Mouse (Mus musculus) erythroblast, embryonic 14.5 days (primary cell): ENCODE measurements around the gene Gm12248. TPM values are rescaled to one million over a fixed set of nuclear protein-coding genes. Genes with fewer than 3 reads are reported as not detected.
A peak's percentile ranks its signal among the peaks of the same experiment; 100 is the strongest.
"Not testable (repeated sequence)": the region's sequence is repeated elsewhere in the genome, so short reads cannot be mapped to it uniquely, and the experiment has no call there.

ENCODE experiments used
- H3K27me3 ChIP-seq: 2 replicates; pipeline ENCODE4 v1.6.1; 2012; ENCODE audit warnings: inconsistent platforms; ENCODE audit not compliant: control insufficient read depth
- H3K36me3 ChIP-seq: 2 replicates; pipeline ENCODE4 v1.6.1; 2012; ENCODE audit warnings: mild to moderate bottlenecking, inconsistent platforms; ENCODE audit not compliant: control insufficient read depth
- H3K4me1 ChIP-seq: 2 replicates; pipeline ENCODE4 v1.6.1; 2012; ENCODE audit warnings: inconsistent platforms; ENCODE audit not compliant: control insufficient read depth
- H3K4me3 ChIP-seq: replicated peaks from 2 replicates; pipeline ENCODE3; 2012; ENCODE audit warnings: moderate library complexity, mild to moderate bottlenecking, inconsistent platforms
- H3K9me3 ChIP-seq: 2 replicates; pipeline ENCODE4 v1.6.1; 2012; ENCODE audit warnings: low read length, inconsistent platforms, mixed read lengths; ENCODE audit not compliant: control insufficient read depth
- GATA1 ChIP-seq: IDR thresholded peaks from 2 replicates; pipeline ENCODE4 v1.6.1; 2012; ENCODE audit warnings: low read length, inconsistent platforms, mixed read lengths
- TAL1 ChIP-seq: IDR thresholded peaks from 3 replicates; pipeline ENCODE4 v1.6.1; 2012; ENCODE audit warnings: low read length, inconsistent platforms, mixed read lengths
- polyA plus RNA-seq: library from polyadenylated mRNA; stranded (reverse); fragments of >175 nt; gene quantifications from 2 replicates; pipeline ENCODE4 v1.2.3, GENCODE M21; 2012

The Gm12248 gene
- polyA plus RNA-seq, 1 experiment, result not detected

- Histone ChIP-seq H3K9me3 (no peaks in the 10 kb centered on the region), H3K36me3 (no peaks in the 10 kb centered on the region), H3K4me3 (no peak overlapping the region), H3K27me3 (peaks cover 29% of the 10 kb centered on the region), H3K4me1 (peaks cover 17% of the 10 kb centered on the region)
- TF ChIP-seq TAL1 (no peak), GATA1 (no peak)
These were observed 4.1 kb upstream of the Gm12248 start for GRCm38 (mm10) chr11:58096821-58097620.

GRCm38 (mm10) chr11:58096160-58096559 lies 3.2 kb upstream of the Gm12248 start:
- Histone ChIP-seq H3K9me3 (no peaks in the 10 kb centered on the region), H3K36me3 (no peaks in the 10 kb centered on the region), H3K27me3 (peaks cover 29% of the 10 kb centered on the region), H3K4me3 (no peak overlapping the region), H3K4me1 (peaks cover 13% of the 10 kb centered on the region)
- no peak for TF ChIP-seq GATA1
- no peak for TF ChIP-seq TAL1

DNA sequence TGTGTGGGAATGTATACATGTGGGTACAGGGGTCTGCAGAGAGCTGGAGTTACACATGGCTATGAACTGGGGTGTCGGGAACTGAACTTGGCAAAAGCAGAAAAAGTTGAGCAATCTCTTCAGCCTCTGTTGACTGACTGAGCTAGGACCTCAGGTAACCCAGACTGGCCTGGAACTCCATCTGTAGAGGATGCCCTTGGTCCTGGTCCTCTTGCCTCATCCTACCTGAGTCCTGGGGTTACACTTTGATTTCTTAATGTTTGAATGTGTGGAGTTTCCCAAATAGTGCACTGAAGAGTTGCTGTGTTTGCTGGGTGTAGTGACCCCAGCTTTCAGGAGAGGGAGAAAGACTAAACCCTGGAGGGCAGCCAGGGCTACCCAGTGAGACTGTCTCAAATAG lies 2.6 kb upstream of the Gm12248 start:
- no peaks in the 10 kb centered on the region for H3K9me3 ChIP-seq
- TF ChIP-seq TAL1 (no peak), GATA1 (no peak)
- no peak overlapping the region for H3K4me3 ChIP-seq
- H3K36me3 ChIP-seq, result no peaks in the 10 kb centered on the region
- H3K4me1 ChIP-seq, result peaks cover 13% of the 10 kb centered on the region
- H3K27me3 ChIP-seq, result peaks cover 29% of the 10 kb centered on the region

DNA sequence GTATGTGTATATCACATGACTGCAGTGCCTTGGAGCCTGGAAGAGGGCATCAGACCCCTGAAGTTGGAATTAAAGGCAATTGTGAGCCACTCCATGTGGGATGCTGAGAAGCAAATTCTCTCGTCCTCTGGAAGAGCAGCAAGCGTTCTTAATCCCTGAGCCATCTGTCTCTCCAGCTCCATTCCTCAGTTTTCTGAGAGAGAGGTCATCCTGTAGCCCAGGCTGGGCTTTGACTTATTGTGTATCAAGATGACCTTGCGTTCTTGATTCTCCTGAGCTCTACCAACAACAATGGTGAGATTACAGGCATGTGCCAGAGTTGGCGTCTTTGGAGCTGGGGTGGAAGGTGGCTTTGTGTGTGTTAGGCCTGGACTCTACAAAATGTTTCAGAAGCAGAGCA lies 1.8 kb upstream of the Gm12248 start:
- Histone ChIP-seq H3K27me3 (peaks cover 29% of the 10 kb centered on the region), H3K9me3 (no peaks in the 10 kb centered on the region), H3K36me3 (no peaks in the 10 kb centered on the region), H3K4me1 (peaks cover 13% of the 10 kb centered on the region), H3K4me3 (no peak overlapping the region)
- TF ChIP-seq GATA1 (no peak), TAL1 (no peak)

GRCm38 (mm10) chr11:58092541-58092940 lies 393 bp downstream of the Gm12248 start:
- Histone ChIP-seq H3K9me3 (no peaks in the 10 kb centered on the region), H3K4me3 (peak overlapping the region; percentile 40), H3K27me3 (peaks cover 19% of the 10 kb centered on the region), H3K36me3 (no peaks in the 10 kb centered on the region), H3K4me1 (peaks cover 11% of the 10 kb centered on the region)
- TF ChIP-seq GATA1 (no peak), TAL1 (no peak)

DNA sequence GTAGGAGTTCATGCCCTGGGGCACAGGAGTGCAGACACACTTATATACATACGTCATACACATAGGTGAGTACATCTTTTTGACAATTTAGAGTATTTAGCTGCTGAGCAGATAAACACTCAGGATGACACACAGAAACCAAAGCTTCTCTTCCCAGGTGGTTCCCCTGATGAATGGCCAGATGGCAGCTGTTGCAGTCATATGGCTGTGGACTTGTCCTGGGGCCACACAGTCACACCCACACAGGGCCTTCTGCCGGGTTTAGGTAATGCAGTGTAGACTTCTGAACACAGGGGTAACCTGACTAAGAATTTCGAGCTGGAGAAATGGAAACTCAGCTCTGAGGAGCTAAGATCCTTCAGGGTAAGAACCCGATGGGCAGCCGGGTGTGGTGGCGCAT lies 11.2 kb downstream of the Gm12248 start:
- Histone ChIP-seq H3K9me3 (peaks cover 2% of the 10 kb centered on the region; the same call in 1 of the 2 replicates), H3K36me3 (no peaks in the 10 kb centered on the region), H3K4me1 (no peaks in the 10 kb centered on the region), H3K27me3 (0 out of 2 replicates have a peak, but pooled peaks cover 3% of the 10 kb centered on the region), H3K4me3 (no peak overlapping the region)
- TF ChIP-seq TAL1 (no peak), GATA1 (no peak)

GRCm38 (mm10) chr11:58077270-58077669 lies 15.7 kb downstream of the Gm12248 start:
- Histone ChIP-seq H3K36me3 (no peaks in the 10 kb centered on the region), H3K4me1 (no peaks in the 10 kb centered on the region), H3K9me3 (peaks cover 2% of the 10 kb centered on the region; the same call in 1 of the 2 replicates), H3K27me3 (0 out of 2 replicates have a peak, but pooled peaks cover 3% of the 10 kb centered on the region), H3K4me3 (no peak overlapping the region)
- TF ChIP-seq TAL1 (no peak), GATA1 (no peak)

DNA sequence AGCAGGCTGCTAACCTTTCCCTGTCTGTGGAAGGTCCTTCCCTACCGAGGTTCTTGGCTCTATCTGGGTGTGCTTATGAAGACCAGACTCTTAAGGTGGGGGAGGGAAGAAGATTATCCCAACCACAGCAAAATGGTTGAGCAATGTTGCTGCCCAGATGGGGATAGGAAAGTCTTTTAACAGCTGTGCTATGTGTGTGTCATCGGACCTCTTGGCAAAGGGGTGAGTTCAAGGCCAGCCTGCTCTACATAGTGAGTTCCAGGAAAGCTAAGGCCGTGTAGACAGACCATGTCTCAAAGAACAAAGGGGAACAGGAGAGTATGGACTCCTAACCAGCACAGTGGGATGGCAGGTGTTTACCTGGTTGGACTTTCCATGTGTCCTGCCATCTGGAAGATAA lies 20.0 kb downstream of the Gm12248 start:
- no peaks in the 10 kb centered on the region for H3K4me1 ChIP-seq
- H3K27me3 ChIP-seq, result 0 out of 2 replicates have a peak, but pooled peaks cover 2% of the 10 kb centered on the region
- H3K9me3 ChIP-seq, result no peaks in the 10 kb centered on the region; the same call in 1 of the 2 replicates
- no peak overlapping the region for H3K4me3 ChIP-seq
- TF ChIP-seq GATA1 (no peak), TAL1 (no peak)
- no peaks in the 10 kb centered on the region for H3K36me3 ChIP-seq

DNA sequence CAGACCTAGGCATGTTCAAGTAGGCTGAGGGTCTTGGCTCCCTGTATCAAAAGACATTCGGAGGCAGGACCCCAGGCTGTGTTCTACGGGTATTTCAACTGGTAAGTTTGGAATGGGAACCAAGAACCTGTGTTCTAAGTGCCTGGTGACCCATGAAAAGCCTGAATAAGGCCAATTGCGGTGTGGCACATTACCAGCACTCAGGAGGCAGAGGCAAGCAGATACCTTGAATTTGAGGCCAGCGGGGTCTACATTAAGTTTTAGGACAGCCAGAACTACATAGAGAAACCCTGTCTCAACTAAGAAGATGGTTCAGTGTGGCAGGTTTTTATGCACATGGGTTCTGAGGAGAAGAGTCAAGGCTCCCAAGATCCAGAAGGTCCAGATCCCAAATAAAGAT lies 27.9 kb downstream of the Gm12248 start:
- H3K27me3 ChIP-seq, result no peaks in the 10 kb centered on the region
- peaks cover 33% of the 10 kb centered on the region for H3K36me3 ChIP-seq
- TF ChIP-seq GATA1 (no peak), TAL1 (no peak)
- no peak overlapping the region for H3K4me3 ChIP-seq
- H3K4me1 ChIP-seq, result no peaks in the 10 kb centered on the region; the same call in none of the 2 replicates
- no peaks in the 10 kb centered on the region for H3K9me3 ChIP-seq

- no peak overlapping the region for H3K4me3 ChIP-seq
- H3K9me3 ChIP-seq, result no peaks in the 10 kb centered on the region
- H3K4me1 ChIP-seq, result peaks cover 2% of the 10 kb centered on the region
- peaks cover 55% of the 10 kb centered on the region for H3K36me3 ChIP-seq
- H3K27me3 ChIP-seq, result no peaks in the 10 kb centered on the region
- no peak for TF ChIP-seq GATA1
- no peak for TF ChIP-seq TAL1
These were observed 30.3 kb downstream of the Gm12248 start for GRCm38 (mm10) chr11:58062586-58062985.

DNA sequence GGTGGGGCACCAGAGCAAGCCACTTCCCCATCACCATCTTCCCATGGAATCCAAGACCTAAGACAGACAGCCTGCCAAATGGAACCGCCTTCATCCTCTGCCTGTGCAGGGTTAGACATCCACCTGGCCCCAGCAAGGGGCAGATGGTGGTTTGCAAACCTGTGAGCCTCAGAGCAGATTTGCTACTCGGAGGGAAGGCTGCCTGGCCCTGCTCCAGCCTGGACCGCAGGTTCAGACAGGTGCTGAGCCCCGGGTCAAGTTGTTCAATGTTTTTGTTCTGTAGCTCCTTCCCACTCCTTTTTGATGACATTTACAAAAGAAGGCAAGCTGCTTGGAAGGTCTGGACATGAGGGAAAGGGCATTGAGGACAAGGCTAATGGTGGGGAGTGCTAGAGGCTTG lies 31.7 kb downstream of the Gm12248 start:
- not testable (repeated sequence) for H3K9me3 ChIP-seq, H3K4me3 ChIP-seq, H3K4me1 ChIP-seq, H3K27me3 ChIP-seq
- peaks cover 68% of the 10 kb centered on the region for H3K36me3 ChIP-seq

DNA sequence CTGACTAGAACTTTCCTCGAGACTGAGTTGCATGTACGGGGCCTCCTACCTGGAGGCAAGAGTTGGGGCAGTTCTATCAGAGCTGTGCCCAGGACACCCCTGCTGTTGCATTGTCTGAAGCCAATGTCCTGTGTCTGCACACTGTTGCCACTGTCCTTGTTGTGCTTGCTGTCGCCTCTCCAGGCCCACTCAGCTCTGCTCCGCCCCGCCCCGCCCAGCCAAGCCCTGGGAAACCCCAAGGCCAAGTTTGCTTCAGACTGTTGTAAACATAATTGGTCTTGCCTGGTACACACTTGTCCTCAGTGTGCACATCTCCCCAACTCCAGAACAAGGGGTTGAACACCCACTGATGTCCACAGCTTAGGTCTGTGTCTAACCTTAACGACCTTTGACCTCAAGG lies 33.2 kb downstream of the Gm12248 start:
- H3K36me3 ChIP-seq, result peaks cover 83% of the 10 kb centered on the region
- H3K4me3 ChIP-seq, H3K9me3 ChIP-seq, H3K27me3 ChIP-seq, H3K4me1 ChIP-seq: not testable (repeated sequence)
